Mouse (Mus musculus) megakaryocyte, embryonic 14.5 days (primary cell): Measurements from ENCODE around the gene Tctex1d2.

Experiments used
- FLI1 ChIP-seq: IDR thresholded peaks from 2 replicates; pipeline ENCODE4 v1.6.1; 2012; ENCODE audit warnings: low read length, inconsistent platforms, mixed read lengths
- GATA1 ChIP-seq: IDR thresholded peaks from 3 replicates; pipeline ENCODE4 v1.6.1; 2012; ENCODE audit warnings: mixed read lengths, low read length, inconsistent platforms, borderline replicate concordance

DNA sequence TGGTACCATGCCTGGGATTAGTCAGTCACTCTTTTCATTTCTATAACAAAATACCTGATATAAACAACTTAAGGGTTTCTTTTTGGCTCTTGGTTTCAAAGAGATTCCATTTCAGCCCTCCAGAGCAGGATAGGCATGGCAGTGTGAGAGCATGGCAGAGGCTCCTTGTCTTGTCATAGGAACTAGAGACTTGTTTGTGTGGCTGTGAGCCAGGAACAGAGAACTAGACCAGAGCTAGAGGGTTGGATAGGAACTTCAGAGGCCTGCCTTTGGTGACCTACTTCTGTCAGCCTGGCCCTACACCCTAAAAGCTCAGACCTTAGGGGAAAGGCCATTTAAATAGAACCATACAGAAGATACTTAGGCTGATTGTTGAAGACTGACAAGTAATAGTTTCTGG lies 36.6 kb upstream of the Tctex1d2 start:
- TF ChIP-seq GATA1 (no peak), FLI1 (no peak)
